Mouse (Mus musculus) myocyte (in vitro differentiated cells): ENCODE data around the gene Peli2. TPM values are rescaled to one million over a fixed set of nuclear protein-coding genes. Genes with fewer than 3 reads are reported as not detected.

Experiments used
- H3K27me3 ChIP-seq: one replicate; pipeline ENCODE4 v1.6.1; 2011; ENCODE audit not compliant: control insufficient read depth, insufficient read depth, insufficient read length
- H3K36me3 ChIP-seq: one replicate; pipeline ENCODE4 v1.6.1; 2011; ENCODE audit not compliant: control insufficient read depth, insufficient read depth
- H3K4me2 ChIP-seq: one replicate; pipeline ENCODE4 v1.6.1; 2011; ENCODE audit warnings: low read depth, control low read depth
- H3K4me3 ChIP-seq: one replicate; pipeline ENCODE4 v1.5.1; 2011; ENCODE audit warnings: mild to moderate bottlenecking, control low read depth, moderate library complexity
- H3K79me2 ChIP-seq: one replicate; pipeline ENCODE4 v1.6.1; 2011; ENCODE audit not compliant: control insufficient read depth, insufficient read depth
- H3ac ChIP-seq: one replicate; pipeline ENCODE4 v1.6.1; 2011; ENCODE audit not compliant: control insufficient read depth, insufficient read length
- CEBPB ChIP-seq: IDR thresholded peaks from 2 replicates; pipeline ENCODE4 v1.6.1; 2011; ENCODE audit warnings: mild to moderate bottlenecking, moderate library complexity; ENCODE audit not compliant: poor library complexity, insufficient read depth, severe bottlenecking
- E2F4 ChIP-seq: IDR thresholded peaks from one replicate; pipeline ENCODE4 v1.6.1; 2011; ENCODE audit warnings: mild to moderate bottlenecking, control low read depth, moderate library complexity; ENCODE audit not compliant: insufficient read depth
- MAX ChIP-seq: IDR thresholded peaks from one replicate; pipeline ENCODE4 v1.6.1; 2011; ENCODE audit warnings: low read depth, mild to moderate bottlenecking, control low read depth
- MYOD1 ChIP-seq, 3 experiments: IDR thresholded peaks; one replicate each; pipeline ENCODE4 v1.6.1; 2011; ENCODE audit warnings: control low read depth in 2 of 3, low read depth in 2 of 3, mild to moderate bottlenecking in 2 of 3, moderate library complexity in 1 of 3; ENCODE audit not compliant: insufficient read length in 2 of 3, control insufficient read depth in 1 of 3
- MYOG ChIP-seq, 3 experiments: IDR thresholded peaks; one replicate each; pipeline ENCODE4 v1.6.1; 2011; ENCODE audit warnings: control low read depth in 2 of 3, low read depth in 2 of 3, mild to moderate bottlenecking in 2 of 3; ENCODE audit not compliant: insufficient read length in 2 of 3, control insufficient read depth in 1 of 3, insufficient read depth in 1 of 3
- POLR2A ChIP-seq: IDR thresholded peaks from one replicate; pipeline ENCODE4 v1.6.1; 2011; ENCODE audit warnings: low read depth, mild to moderate bottlenecking, control low read depth, moderate library complexity; ENCODE audit not compliant: insufficient read length
- POLR2AphosphoS2 ChIP-seq: IDR thresholded peaks from one replicate; pipeline ENCODE4 v1.6.1; 2011; ENCODE audit warnings: low read depth, control low read depth; ENCODE audit not compliant: insufficient read length
- REST ChIP-seq: IDR thresholded peaks from one replicate; pipeline ENCODE4 v1.6.1; 2011; ENCODE audit warnings: mild to moderate bottlenecking, control low read depth, moderate library complexity; ENCODE audit not compliant: insufficient read depth, insufficient read length
- SRF ChIP-seq: IDR thresholded peaks from one replicate; pipeline ENCODE4 v1.6.1; 2011; ENCODE audit warnings: low read depth; ENCODE audit not compliant: control insufficient read depth, insufficient read length
- TCF12 ChIP-seq: IDR thresholded peaks from one replicate; pipeline ENCODE4 v1.6.1; 2011; ENCODE audit warnings: mild to moderate bottlenecking, control low read depth; ENCODE audit not compliant: poor library complexity, insufficient read depth, severe bottlenecking
- TCF3 ChIP-seq: IDR thresholded peaks from one replicate; pipeline ENCODE4 v1.6.1; 2011; ENCODE audit warnings: low read depth, control low read depth; ENCODE audit not compliant: insufficient read length
- USF1 ChIP-seq: IDR thresholded peaks from one replicate; pipeline ENCODE4 v1.6.1; 2011; ENCODE audit warnings: low read depth, mild to moderate bottlenecking, control low read depth, moderate library complexity
- polyA plus RNA-seq: library from polyadenylated mRNA; unstranded; fragments of >200 nt; fragmentation: generic; extraction: Trizol; gene quantifications from one replicate; pipeline ENCODE4 v1.2.1, GENCODE M21; 2012; ENCODE audit warnings: missing spikeins

Gene Peli2
- polyA plus RNA-seq, 1 experiment: 15.8 TPM

- Histone ChIP-seq H3K36me3 (no peaks in the 10 kb centered on the region), H3K27me3 (no peaks in the 10 kb centered on the region), H3K4me3 (no peak overlapping the region), H3K79me2 (no peaks in the 10 kb centered on the region), H3K4me2 (no peak overlapping the region), H3ac (no peak overlapping the region)
- TF ChIP-seq CEBPB (no peak), POLR2AphosphoS2 (no peak), MYOD1 (IDR thresholded peaks at IDR 0.05; ENCODE audit: control insufficient read depth in 1 of 3, insufficient read length in 2 of 3, low read depth in 2 of 3) (no peak), POLR2A (no peak)
Measured at GRCm38 (mm10) chr14:48124816-48125215, 4.2 kb downstream of the Peli2 start.

- Histone ChIP-seq H3ac (no peak overlapping the region), H3K4me3 (no peak overlapping the region), H3K36me3 (no peaks in the 10 kb centered on the region), H3K4me2 (no peak overlapping the region), H3K27me3 (no peaks in the 10 kb centered on the region), H3K79me2 (no peaks in the 10 kb centered on the region)
- TF ChIP-seq POLR2A (no peak), E2F4 (no peak), REST (no peak), TCF12 (no peak), SRF (no peak), TCF3 (no peak)
Measured at GRCm38 (mm10) chr14:48125971-48126370, 5.3 kb downstream of the Peli2 start.

DNA sequence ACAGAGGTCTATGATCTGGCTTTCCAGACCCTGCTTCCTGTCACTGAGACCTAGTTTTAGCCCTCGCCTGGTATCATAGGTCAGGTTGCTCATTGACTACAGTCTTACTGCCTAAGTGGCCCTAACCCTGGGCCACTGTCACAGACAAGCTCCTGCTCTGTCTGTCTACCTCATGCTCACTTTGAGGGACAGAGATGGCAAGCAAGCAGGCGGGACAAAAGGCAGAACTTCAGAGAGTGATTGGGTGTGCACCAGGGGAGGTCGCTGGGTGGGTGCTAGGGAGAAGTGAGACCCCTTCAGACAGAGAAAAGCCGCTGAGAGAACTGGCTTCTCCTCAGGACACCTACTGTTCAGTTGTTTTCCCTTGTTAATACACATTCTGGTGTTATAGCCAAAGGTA, 6.3 kb downstream of the Peli2 start:
- Histone ChIP-seq H3ac (no peak overlapping the region), H3K4me3 (no peak overlapping the region), H3K4me2 (no peak overlapping the region), H3K79me2 (no peaks in the 10 kb centered on the region), H3K27me3 (no peaks in the 10 kb centered on the region), H3K36me3 (no peaks in the 10 kb centered on the region)
- TF ChIP-seq POLR2A (no peak), POLR2AphosphoS2 (no peak)

DNA sequence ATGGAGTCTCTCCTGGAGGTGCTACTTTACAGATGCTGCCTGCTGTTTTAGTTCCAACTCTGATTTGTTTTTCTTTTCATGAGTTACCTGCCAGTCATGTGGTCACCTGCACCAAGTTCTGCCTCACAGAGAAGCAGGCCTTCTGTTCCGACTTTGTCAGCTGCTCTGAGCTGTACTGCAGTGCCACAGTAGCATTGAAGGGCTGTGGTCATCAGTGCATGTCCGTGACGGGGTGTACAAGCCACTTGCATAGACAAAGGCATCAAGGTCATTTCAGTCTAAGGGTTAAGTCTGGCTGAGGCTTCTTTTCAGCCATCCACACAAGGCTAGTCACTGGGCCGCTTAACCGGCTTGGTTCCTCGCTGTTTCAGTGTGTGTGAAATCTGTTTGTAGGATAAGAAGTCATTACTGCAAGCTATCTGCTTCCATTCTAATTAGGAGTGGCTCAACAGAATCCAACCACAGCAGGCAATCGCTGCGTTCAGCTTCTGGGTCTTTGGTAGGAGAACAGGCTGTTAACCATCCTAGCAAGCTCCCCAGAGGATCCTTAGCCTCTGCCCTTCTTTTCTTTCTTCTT, 7.1 kb downstream of the Peli2 start:
- Histone ChIP-seq H3K4me3 (no peak overlapping the region), H3ac (no peak overlapping the region), H3K27me3 (no peaks in the 10 kb centered on the region), H3K4me2 (no peak overlapping the region), H3K36me3 (no peaks in the 10 kb centered on the region), H3K79me2 (no peaks in the 10 kb centered on the region)
- TF ChIP-seq E2F4 (no peak), REST (no peak), POLR2A (no peak), POLR2AphosphoS2 (no peak), USF1 (no peak), MYOG (IDR thresholded peaks at IDR 0.05; ENCODE audit: control insufficient read depth in 1 of 3, insufficient read depth in 1 of 3, insufficient read length in 2 of 3, low read depth in 2 of 3) (no peak), SRF (no peak), MAX (no peak), CEBPB (no peak)

GRCm38 (mm10) chr14:48128701-48129100, 8.1 kb downstream of the Peli2 start:
- Histone ChIP-seq H3ac (no peak overlapping the region), H3K4me2 (no peak overlapping the region), H3K79me2 (peaks cover 4% of the 10 kb centered on the region), H3K27me3 (no peaks in the 10 kb centered on the region), H3K36me3 (no peaks in the 10 kb centered on the region), H3K4me3 (no peak overlapping the region)
- TF ChIP-seq REST: no peak
- TF ChIP-seq CEBPB: no peak
- no peak for TF ChIP-seq TCF12

GRCm38 (mm10) chr14:48130021-48130420, 9.4 kb downstream of the Peli2 start:
- H3K79me2 ChIP-seq: peaks cover 6% of the 10 kb centered on the region
- H3K4me2 ChIP-seq: no peak overlapping the region
- H3ac ChIP-seq: no peak overlapping the region
- no peaks in the 10 kb centered on the region for H3K36me3 ChIP-seq
- TF ChIP-seq SRF (no peak), CEBPB (no peak)
- no peaks in the 10 kb centered on the region for H3K27me3 ChIP-seq
- H3K4me3 ChIP-seq: no peak overlapping the region
